Mouse (Mus musculus) c-Kit-positive CD71-negative TER-119-negative erythroid progenitor cells, embryonic 14.5 days (primary cell): ENCODE data around the gene Adprm.
A peak's percentile ranks its signal among the peaks of the same experiment; 100 is the strongest.

ENCODE experiments used
- DNase-seq: peaks from one replicate; pipeline ENCODE4 v3.0.0-alpha.2; 2013; ENCODE audit warnings: low read depth

Adprm gene

DNA sequence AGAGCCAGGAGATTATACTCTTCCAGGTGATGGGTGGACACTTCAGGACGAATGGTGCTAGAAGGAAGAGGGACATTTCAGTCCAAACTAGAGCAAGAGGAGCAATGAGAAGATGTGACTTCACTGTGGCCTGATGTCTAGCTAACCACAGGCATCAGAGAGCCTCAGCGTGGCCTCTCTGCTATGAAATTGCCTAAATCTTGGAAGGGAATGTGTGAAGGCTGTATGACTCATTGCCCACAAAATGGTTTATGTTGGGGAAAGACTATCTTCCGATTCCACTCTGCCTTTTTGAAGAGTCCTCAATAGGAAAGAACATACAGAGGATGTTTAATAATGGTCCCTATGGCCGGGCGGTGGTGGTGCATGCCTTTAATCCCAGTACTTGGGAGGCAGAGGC is 24.4 kb upstream of the Adprm start:
- DNase-seq: no peak

DNA sequence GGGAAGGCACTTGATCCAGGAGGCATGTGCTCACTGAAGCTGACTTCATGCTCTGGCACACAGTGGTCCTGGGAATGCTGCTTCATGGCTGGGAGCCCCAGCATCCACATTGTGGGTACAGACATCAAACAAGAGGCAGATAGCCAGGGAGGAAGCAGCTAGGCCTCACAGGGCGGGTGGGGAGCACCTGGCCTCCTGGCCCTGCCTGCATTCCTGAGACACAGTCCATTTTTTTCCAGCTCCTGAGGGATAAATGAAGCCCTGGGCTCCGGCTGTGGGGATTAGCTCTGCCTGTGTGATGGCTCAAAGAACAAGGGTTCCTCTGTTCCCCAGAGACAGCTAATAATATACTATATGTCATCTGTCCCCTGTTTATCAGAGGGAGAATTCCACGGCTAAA is 22.6 kb upstream of the Adprm start:
- DNase-seq: no peak

- no peak for DNase-seq
Observed at GRCm38 (mm10) chr11:67072615-67073130, 20.3 kb upstream of the Adprm start.

GRCm38 (mm10) chr11:67067741-67068140 is 15.3 kb upstream of the Adprm start:
- DNase-seq: no peak

DNA sequence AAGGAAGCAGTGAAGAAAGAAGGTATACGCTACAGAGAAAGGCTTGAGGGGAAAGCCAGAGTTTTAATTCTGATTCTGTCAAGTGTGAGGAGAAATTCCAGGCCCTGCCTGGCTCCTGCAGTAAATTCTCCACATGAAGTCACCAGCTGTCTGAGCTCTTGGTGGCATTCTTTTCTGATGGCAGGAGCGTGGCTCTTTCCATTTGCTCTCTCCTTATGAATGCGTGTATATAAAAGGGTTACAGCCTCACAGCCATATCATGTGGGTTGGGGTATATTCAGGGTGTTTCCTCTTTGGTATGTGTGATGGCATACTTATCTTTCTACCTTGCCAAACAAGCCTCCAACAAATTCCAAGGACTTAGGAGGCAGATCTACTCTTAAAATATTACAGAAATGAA is 10.3 kb upstream of the Adprm start:
- DNase-seq: no peak

- DNase-seq: no peak
Observed at GRCm38 (mm10) chr11:67061311-67061710, 8.9 kb upstream of the Adprm start.

DNA sequence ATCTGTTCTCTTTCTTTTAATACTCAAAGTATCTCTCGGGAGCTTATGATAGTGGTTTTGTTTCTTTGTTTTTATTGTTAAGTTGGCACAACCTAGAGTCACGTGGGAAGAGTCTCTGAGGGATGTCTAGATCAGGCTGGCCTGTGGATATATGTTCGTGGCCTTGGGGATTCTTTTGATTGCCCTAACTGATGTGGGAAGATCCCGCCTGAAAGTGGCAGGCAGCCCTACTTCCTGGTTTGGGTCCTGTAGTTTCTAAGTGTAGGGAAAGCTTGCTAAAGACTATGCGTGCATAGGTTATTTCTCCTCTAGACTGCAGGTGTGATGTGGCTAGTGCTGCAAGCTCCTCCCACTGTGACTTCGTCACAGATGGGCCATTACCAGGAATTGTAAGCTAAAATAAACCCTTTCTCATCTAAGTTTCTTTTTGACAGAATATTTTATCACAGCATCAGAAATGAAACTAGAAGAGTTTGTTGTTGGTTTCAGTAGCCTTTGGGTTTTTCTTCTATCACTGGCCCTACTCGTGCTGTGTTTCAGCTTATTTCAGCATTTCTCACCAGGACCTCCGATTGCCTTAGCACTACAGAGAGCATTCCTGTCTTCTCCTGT is 2.5 kb upstream of the Adprm start:
- no peak for DNase-seq

- no peak for DNase-seq
Observed at GRCm38 (mm10) chr11:67051676-67052320, 596 bp downstream of the Adprm start.

GRCm38 (mm10) chr11:67049256-67049655 is 3.1 kb downstream of the Adprm start:
- no peak for DNase-seq

- no peak for DNase-seq
Observed at GRCm38 (mm10) chr11:67048496-67048895, 3.9 kb downstream of the Adprm start.

DNA sequence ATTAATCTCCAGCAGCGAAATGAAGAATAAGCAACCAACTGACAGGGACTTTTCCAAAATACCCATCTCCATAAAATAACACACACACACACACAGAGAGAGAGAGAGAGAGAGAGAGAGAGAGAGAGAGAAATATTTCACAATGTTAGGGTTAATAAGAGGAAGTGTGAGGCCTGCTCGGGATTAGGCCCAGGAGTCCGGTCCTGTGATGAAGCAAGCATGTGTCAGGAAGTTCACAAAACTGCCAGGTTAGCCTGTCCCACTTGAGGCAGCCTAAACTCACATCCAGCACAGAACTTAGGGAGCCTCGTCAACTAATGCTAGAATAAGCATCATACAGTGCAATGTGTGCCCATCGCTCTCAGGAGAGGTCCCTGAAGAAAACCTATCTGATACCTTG is 5.2 kb downstream of the Adprm start:
- DNase-seq: no peak

DNA sequence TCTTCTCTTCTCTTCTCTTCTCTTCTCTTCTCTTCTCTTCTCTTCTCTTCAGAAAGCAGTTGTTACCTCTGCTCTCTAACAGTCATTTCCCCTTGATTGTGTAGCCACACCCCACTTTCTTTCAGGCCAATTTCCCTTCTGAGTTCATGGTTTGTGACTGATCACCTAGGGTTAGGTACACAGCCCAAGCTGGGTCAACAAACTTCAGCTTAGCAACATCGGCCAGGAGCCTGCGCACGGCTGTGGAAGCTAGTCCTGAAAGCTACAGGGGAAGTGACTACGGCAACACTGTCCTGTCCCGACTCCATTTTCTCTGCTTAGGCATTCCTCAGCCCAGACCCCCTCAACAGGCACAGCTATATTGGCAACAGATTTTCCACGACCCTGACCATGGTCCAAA is 7.4 kb downstream of the Adprm start:
- no peak for DNase-seq

DNA sequence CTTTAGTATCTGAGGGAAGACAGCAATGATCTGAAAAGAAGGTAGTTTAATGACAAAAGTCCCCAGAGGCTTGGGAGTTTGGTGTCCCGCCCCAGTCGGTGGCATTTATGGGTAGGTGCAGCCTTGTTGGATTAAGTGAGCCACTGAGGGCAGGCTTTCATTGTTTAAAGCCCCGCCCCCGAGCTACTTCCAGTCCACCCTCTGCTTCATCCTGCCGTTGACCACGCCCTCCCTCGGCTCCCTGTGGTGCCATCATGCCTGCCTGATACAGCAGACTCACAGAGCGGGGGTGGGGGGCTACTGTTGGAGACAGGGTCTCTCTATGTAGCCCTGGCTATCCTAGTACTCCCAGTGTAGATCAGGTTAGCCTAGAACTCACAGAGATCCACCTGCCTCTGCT is 9.4 kb downstream of the Adprm start:
- no peak for DNase-seq

GRCm38 (mm10) chr11:67040483-67040882 is 11.9 kb downstream of the Adprm start:
- no peak for DNase-seq

- DNase-seq: no peak
Observed at GRCm38 (mm10) chr11:67039799-67040198, 12.6 kb downstream of the Adprm start.

DNA sequence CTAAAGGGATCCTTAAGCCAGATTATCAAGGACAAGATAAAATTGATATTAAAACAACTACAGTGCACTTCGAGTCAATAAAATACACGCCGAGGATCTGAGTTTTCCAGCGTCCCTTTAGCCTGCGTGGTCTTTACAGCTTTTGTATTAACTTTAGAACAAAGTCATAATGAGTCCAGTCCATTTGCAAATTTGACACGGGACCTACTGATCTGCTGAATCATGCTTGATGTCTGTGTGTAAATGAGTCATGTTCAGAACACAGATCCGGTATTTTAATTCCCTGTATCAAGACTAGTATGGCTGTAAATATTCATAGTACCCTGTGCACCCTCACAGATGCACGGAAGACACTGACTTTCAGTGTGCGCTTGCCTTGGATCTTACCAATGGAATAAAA is 15.5 kb downstream of the Adprm start:
- no peak for DNase-seq

DNA sequence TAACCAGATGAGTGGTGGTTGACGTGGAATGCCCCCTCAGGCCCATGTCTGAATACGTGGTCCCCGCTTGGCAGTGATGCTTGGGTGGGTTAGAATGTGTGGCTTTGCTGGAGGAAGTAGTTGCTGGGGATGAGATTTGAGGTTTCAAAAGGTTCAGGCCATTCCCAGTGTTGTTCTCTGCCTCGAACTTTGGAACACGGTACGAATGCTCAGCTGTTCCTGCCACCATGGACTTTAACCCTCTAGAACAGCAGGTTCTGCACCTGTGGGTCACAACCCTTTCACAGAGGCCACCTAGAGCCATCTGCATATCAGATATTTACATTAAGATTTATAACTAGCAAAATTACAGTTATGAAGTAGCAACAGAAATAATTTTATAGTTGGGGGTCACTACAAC is 16.2 kb downstream of the Adprm start:
- no peak for DNase-seq

GRCm38 (mm10) chr11:67034775-67035485 is 17.5 kb downstream of the Adprm start:
- DNase-seq: no peak

DNA sequence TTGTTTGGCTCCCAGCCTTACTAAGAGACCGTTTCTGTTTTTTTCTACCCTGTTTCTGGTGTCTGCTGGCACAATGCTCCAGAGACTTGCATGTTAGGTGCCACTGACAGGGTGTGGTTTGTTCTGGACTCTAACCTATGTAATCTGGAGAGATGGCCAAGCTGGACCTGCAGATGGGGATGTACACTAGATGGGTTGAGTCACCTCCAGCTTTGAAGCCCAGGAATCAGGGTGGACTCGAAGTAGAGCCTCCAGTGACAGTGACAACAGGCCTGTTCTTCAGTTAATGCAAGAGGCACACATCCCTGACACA is 20.8 kb downstream of the Adprm start:
- no peak for DNase-seq

- DNase-seq: no peak
Observed at GRCm38 (mm10) chr11:67030904-67031602, 21.3 kb downstream of the Adprm start.

DNA sequence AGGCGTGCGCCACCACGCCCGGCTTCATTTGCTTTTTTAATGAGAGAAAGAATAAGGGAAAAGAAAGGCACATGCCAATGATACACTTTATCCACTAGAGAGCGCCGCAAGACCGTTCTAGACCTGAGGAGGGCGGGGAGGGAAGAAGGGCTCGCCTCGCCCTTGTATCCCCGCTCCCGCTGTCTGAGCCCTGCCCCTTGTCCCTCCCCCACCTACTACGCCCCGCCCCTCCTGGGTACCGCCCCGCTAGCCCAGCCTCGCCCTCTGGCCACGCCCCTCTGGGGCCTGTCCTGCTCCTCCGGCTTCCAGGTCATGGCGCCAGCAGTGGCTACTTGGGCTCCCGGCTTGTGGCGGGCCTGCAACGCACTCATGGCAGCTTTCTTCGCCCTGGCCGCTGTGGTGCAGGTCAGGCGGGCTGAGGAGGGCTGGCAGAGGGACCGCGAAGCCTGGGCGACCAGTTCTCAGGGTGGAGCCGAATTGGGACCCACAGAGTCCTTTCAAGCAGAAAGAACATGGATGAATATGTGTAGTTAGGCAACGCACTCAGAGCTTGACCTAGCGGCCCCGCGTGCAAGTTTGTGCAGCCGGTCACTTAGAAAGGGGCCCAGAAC is 27.4 kb downstream of the Adprm start, which contains the start of gene Tmem220:
Gene Tmem220 (plus strand): TSS at position 288 of the 611 bp plus-strand sequence.
- peak; percentile 95 for DNase-seq

DNA sequence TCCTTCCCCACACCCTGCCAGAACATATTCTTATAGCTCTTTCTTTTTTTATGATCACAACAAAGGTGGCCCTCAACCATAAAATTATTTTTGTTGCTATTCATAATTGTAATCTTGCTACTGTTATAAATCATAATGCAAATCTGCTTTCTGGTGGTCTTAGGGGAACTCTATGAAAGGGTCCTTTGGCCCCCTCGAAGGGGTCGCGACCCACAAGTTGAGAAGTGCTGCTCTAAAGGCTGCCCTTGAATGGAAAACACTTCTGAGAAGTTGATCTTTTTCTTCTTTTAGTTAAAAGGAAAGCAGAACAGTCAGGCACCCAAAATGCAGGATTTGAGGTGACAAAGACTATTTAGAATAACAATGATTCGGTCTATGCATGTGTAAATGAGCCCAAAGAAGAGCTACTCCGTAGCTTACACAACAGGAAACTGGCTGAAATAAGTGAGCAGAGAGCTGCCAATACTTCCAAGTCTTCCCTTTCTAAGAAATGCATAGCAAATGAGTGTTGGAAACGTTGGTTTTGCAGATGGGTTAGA is 28.5 kb downstream of the Adprm start:
- DNase-seq: no peak
